Mouse (Mus musculus) liver, postnatal 0 days (tissue): ENCODE results near the gene Mdfi.

Source experiments
- CTCF ChIP-seq: sonication (generic); IDR thresholded peaks from 2 replicates; pipeline ENCODE4 v1.5.1; 2016; ENCODE audit warnings: antibody characterized with exemption, low read depth
- EP300 ChIP-seq: IDR thresholded peaks from 2 replicates; pipeline ENCODE4 v1.6.1; 2016; ENCODE audit warnings: antibody characterized with exemption, low read depth, mild to moderate bottlenecking

DNA sequence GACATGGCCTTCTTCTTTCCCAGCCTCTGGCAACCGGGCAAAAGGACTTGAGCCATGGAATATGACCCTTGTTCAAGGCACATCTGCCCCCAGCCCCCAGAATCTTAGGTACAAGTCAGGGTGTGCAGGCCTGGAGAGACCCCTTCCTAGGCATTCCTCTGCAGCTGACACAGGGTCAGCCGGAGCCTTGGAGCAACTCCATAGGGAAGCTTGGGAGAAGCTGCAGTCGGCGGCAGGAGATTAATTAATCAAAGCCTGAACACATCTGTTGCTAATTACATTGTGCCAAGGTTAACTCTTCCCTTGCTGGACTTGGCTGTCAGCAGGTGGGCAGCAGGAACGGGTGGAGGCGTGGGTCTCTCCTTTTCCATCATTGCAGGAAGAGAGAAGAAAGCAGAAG, 20.0 kb downstream of the Mdfi start:
- no peak for TF ChIP-seq CTCF
- TF ChIP-seq EP300: no peak
